Mouse (Mus musculus) MEL (cell line): ENCODE results near the gene Fabp2.

Experiments used
- CTCF ChIP-seq, 3 experiments: IDR thresholded peaks in 2 of 3; conservative IDR thresholded peaks in 1 of 3; 2 replicates each; pipeline ENCODE4 v1.5.1; 2011 to 2012; ENCODE audit warnings: low read length in 3 of 3, low read depth in 2 of 3, mild to moderate bottlenecking in 2 of 3, improper control_type of control experiment in 1 of 3, inconsistent platforms in 1 of 3, mixed read lengths in 1 of 3, moderate library complexity in 1 of 3; ENCODE audit not compliant: control insufficient read depth in 1 of 3, insufficient read depth in 1 of 3, poor library complexity in 1 of 3, severe bottlenecking in 1 of 3
- E2F4 ChIP-seq: IDR thresholded peaks from 2 replicates; pipeline ENCODE4 v1.6.1; 2011; ENCODE audit warnings: low read depth, low read length, improper control_type of control experiment, borderline replicate concordance
- POLR2AphosphoS2 ChIP-seq: IDR thresholded peaks from 2 replicates; pipeline ENCODE4 v1.6.1; 2011; ENCODE audit warnings: low read length, improper control_type of control experiment
- USF1 ChIP-seq: IDR thresholded peaks from 2 replicates; pipeline ENCODE4 v1.6.1; 2014; ENCODE audit warnings: low read depth, mild to moderate bottlenecking, inconsistent platforms, low read length, improper control_type of control experiment, moderate library complexity

GRCm38 (mm10) chr3:122921676-122922527 is 27.0 kb downstream of the Fabp2 start:
- TF ChIP-seq CTCF (IDR thresholded peaks at IDR 0.05 in 2 of 3, conservative IDR thresholded peaks at IDR 0.05 in 1 of 3; ENCODE audit: control insufficient read depth in 1 of 3, insufficient read depth in 1 of 3, low read depth in 2 of 3, low read length in 3 of 3, poor library complexity in 1 of 3, severe bottlenecking in 1 of 3) (no peak), POLR2AphosphoS2 (no peak), USF1 (no peak), E2F4 (no peak)
